Comparison of ENCODE assay signal across 17 mouse cellular contexts in genomic region chr3:42040959-42041358, GRCm38 (mm10).
DNase-seq lines count a peak whose midpoint lies in the region; ATAC-seq lines count a peak whose summit lies in the region.
"Had no signal": no experiment of that assay in that cellular context is flagged by ENCODE, and none has a peak within 500 bp of the region (broad histone marks: within the 10 kb centered on the region; RNA-seq: fewer than 3 reads in every experiment).

No protein-coding gene starts in this region.

- H3K27me3 ChIP-seq in forebrain, embryonic 15.5 days = no peaks in the 10 kb centered on the region
- H3K27me3 ChIP-seq in forebrain, embryonic 14.5 days (replicated peaks; ENCODE audit: control insufficient read depth, insufficient read depth, low read length) = no peaks in the 10 kb centered on the region
- H3K27me3 ChIP-seq: embryonic facial prominence, embryonic 12.5 days had no signal

- WGBS in forebrain, embryonic 15.5 days = 95% methylated on average over 2 of the region's 2 CpGs
- 90% methylated on average over 2 of the region's 2 CpGs for WGBS in forebrain, embryonic 14.5 days

- H3K4me3 ChIP-seq in forebrain, embryonic 15.5 days = no peak overlapping the region
- H3K4me3 ChIP-seq in forebrain, embryonic 14.5 days (ENCODE audit: low read depth, low read length) = no peak overlapping the region
- H3K4me3 ChIP-seq: embryonic facial prominence, embryonic 10.5 days; embryonic facial prominence, embryonic 12.5 days had no signal

- DNase-seq in forebrain, embryonic 14.5 days (ENCODE audit: low spot score) = no peak
- no peak for DNase-seq in frontal cortex, postnatal 25 days (ENCODE audit: low spot score in 2 of 2)
- DNase-seq in brain, adult 2 months (ENCODE audit: low read depth, low spot score) = peak; percentile 45
- DNase-seq in layer of hippocampus, postnatal 14 days (ENCODE audit: low spot score in 2 of 2) = no peak
- DNase-seq: adrenal gland, adult 2 months; adrenal gland, postnatal 10 days; adrenal gland, postnatal 25 days; cerebellum, adult 11-12 months; cerebellum, adult 2 months; cerebellum, adult 9-10 months; cerebellum, postnatal 10 days; cerebellum, postnatal 25 days had no signal

- no peak for ATAC-seq in forebrain, embryonic 15.5 days (replicated peaks)
- no peak for ATAC-seq in forebrain, embryonic 14.5 days
- ATAC-seq in frontal cortex, adult (ENCODE audit: low TSS enrichment) = peak; percentile 90

- no peak overlapping the region for H3K9ac ChIP-seq in forebrain, embryonic 15.5 days (replicated peaks)
- no peak overlapping the region for H3K9ac ChIP-seq in forebrain, embryonic 14.5 days (ENCODE audit: low read length)
- H3K9ac ChIP-seq: embryonic facial prominence, embryonic 12.5 days; forebrain, postnatal 0 days had no signal

- no peaks in the 10 kb centered on the region for H3K36me3 ChIP-seq in forebrain, embryonic 15.5 days
- no peaks in the 10 kb centered on the region for H3K36me3 ChIP-seq in forebrain, embryonic 14.5 days (ENCODE audit: control insufficient read depth, insufficient read depth, low read length)
- H3K36me3 ChIP-seq: embryonic facial prominence, embryonic 10.5 days; embryonic facial prominence, embryonic 12.5 days had no signal

- no peaks in the 10 kb centered on the region for H3K9me3 ChIP-seq in forebrain, embryonic 15.5 days
- H3K9me3 ChIP-seq in forebrain, embryonic 14.5 days (replicated peaks; ENCODE audit: control insufficient read depth, low read length) = no peaks in the 10 kb centered on the region
- H3K9me3 ChIP-seq: embryonic facial prominence, embryonic 10.5 days; embryonic facial prominence, embryonic 12.5 days had no signal

- no peak overlapping the region for H3K4me2 ChIP-seq in forebrain, embryonic 15.5 days (replicated peaks)
- no peak overlapping the region for H3K4me2 ChIP-seq in forebrain, embryonic 14.5 days (ENCODE audit: low read length)
- H3K4me2 ChIP-seq: embryonic facial prominence, embryonic 12.5 days had no signal

- 0 out of 2 replicates have a peak, but pooled peaks cover 4% of the 10 kb centered on the region for H3K4me1 ChIP-seq in forebrain, embryonic 15.5 days
- no peaks in the 10 kb centered on the region for H3K4me1 ChIP-seq in forebrain, embryonic 14.5 days (ENCODE audit: control insufficient read depth, insufficient read depth, low read length)
- H3K4me1 ChIP-seq: embryonic facial prominence, embryonic 10.5 days; embryonic facial prominence, embryonic 12.5 days had no signal

- H3K27ac ChIP-seq in forebrain, embryonic 15.5 days (replicated peaks) = peak overlapping the region; percentile 47; the same call in 1 of the 2 replicates
- no peak overlapping the region for H3K27ac ChIP-seq in forebrain, embryonic 14.5 days (ENCODE audit: low read depth, low read length)
- H3K27ac ChIP-seq: embryonic facial prominence, embryonic 10.5 days; embryonic facial prominence, embryonic 12.5 days had no signal
